Mouse (Mus musculus): ENCODE results near the gene Sdr39u1.

- no peak for TF ChIP-seq CTCF (IDR thresholded peaks at IDR 0.05; ENCODE audit: extremely low read depth, insufficient read depth, low read length)
- no peak for TF ChIP-seq POLR2A (IDR thresholded peaks at IDR 0.05; ENCODE audit: extremely low read depth, insufficient read depth, low read length)
Measured at GRCm38 (mm10) chr14:55885791-55886271, 14.3 kb downstream of the Sdr39u1 start.
